Mouse (Mus musculus): ENCODE data around the gene Ppat.

DNA sequence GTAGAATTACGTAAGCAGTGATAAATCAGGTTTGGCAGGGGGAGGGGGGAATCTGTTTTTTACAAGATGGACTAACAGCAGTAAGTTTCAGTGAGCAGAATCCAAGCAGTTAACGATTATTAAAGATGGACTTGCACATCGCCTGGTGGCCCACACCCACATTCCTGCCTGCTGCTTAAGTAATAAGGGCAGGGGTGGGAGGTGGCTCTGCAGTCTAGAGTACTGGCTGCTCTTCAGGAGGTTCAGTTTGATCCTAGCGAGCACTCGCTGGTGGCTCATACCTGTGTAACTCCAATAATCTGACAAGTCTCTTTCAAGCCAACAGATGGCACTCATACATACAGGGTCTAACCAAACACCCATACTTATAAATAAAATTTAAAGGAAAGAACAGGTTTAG, 8.2 kb upstream of the Ppat start:
- no peak for TF ChIP-seq CTCF (IDR thresholded peaks at IDR 0.05)
- TF ChIP-seq EP300 (IDR thresholded peaks at IDR 0.05; ENCODE audit: insufficient read depth, low read depth, low read length), result no peak
